Mouse (Mus musculus) T-helper 17 cell (primary cell): ENCODE results near the gene Kctd21.

Source experiments
- in situ Hi-C, 2 experiments: fragments of 300-600 bp; cut with MboI, MseI; formaldehyde crosslinking; loops; 1 replicate in 1 of 2; 2 replicates in 1 of 2; pipeline ENCODE4 v1.15.1; 2025; ENCODE audit warnings: high pct_unique_total_duplicates in 2 of 2

Kctd21 gene

GRCm38 (mm10) chr7:97383496-97384132 is 51.5 kb downstream of the Kctd21 start:
- in situ Hi-C loops = no loop called here

- in situ Hi-C loops = no loop called here
These were observed 54.1 kb downstream of the Kctd21 start for GRCm38 (mm10) chr7:97386106-97386805.

GRCm38 (mm10) chr7:97386806-97387370 is 54.8 kb downstream of the Kctd21 start:
- in situ Hi-C loops = no loop called here

- in situ Hi-C loops = no loop called here
These were observed 55.5 kb downstream of the Kctd21 start for GRCm38 (mm10) chr7:97387561-97388147.

- in situ Hi-C loops = no loop called here
These were observed 56.4 kb downstream of the Kctd21 start for GRCm38 (mm10) chr7:97388541-97388940.

GRCm38 (mm10) chr7:97391293-97392078 is 59.4 kb downstream of the Kctd21 start:
- in situ Hi-C loops = no loop called here

- in situ Hi-C loops = no loop called here
These were observed 59.9 kb downstream of the Kctd21 start for GRCm38 (mm10) chr7:97392079-97392445.

- in situ Hi-C loops = no loop called here
These were observed 62.2 kb downstream of the Kctd21 start for GRCm38 (mm10) chr7:97394375-97394774.

- in situ Hi-C loops = no loop called here
These were observed 66.8 kb downstream of the Kctd21 start for GRCm38 (mm10) chr7:97398943-97399342.
